Mouse (Mus musculus) intestine, embryonic 16.5 days (tissue): Measurements from ENCODE around the gene Ndn. TPM values are rescaled to one million over a fixed set of nuclear protein-coding genes. Genes with fewer than 3 reads are reported as not detected.
A peak's percentile ranks its signal among the peaks of the same experiment; 100 is the strongest.

ENCODE experiments used
- ATAC-seq: fragments of 200-750 bp; cut with Nextera tagmentation; 2 replicates; pipeline ENCODE4 v1.8.0; 2017; ENCODE audit warnings: moderate TSS enrichment, moderate library complexity
- H3K27ac ChIP-seq: fragments of 300-500 bp; sonication (generic); 2 replicates; pipeline ENCODE4 v1.5.1; 2014; ENCODE audit warnings: mild to moderate bottlenecking, low read length
- H3K27me3 ChIP-seq: fragments of 300-500 bp; sonication (generic); replicated peaks from 2 replicates; pipeline ENCODE4 v1.6.1; 2014; ENCODE audit warnings: low read length, control low read depth, mixed read lengths; ENCODE audit not compliant: control insufficient read depth, insufficient read depth
- H3K36me3 ChIP-seq: fragments of 300-500 bp; sonication (generic); 2 replicates; pipeline ENCODE4 v1.6.1; 2014; ENCODE audit warnings: low read length, control low read depth; ENCODE audit not compliant: control insufficient read depth, insufficient read depth
- H3K4me1 ChIP-seq: fragments of 300-500 bp; sonication (generic); 2 replicates; pipeline ENCODE4 v1.6.1; 2014; ENCODE audit warnings: low read length, control low read depth, mixed read lengths; ENCODE audit not compliant: control insufficient read depth, insufficient read depth
- H3K4me2 ChIP-seq: fragments of 300-500 bp; sonication (generic); 2 replicates; pipeline ENCODE4 v1.6.1; 2014; ENCODE audit warnings: low read depth, low read length, control low read depth
- H3K4me3 ChIP-seq: fragments of 300-500 bp; sonication (generic); 2 replicates; pipeline ENCODE4 v1.5.1; 2014; ENCODE audit warnings: mild to moderate bottlenecking, low read length
- H3K9ac ChIP-seq: fragments of 300-500 bp; sonication (generic); 2 replicates; pipeline ENCODE4 v1.6.1; 2014; ENCODE audit warnings: low read depth, low read length
- H3K9me3 ChIP-seq: fragments of 300-500 bp; sonication (generic); 2 replicates; pipeline ENCODE4 v1.6.1; 2016; ENCODE audit warnings: low read length, control low read depth; ENCODE audit not compliant: control insufficient read depth
- WGBS: fragments of 180-500 bp; shearing (Covaris S2); extraction: QIAGEN DNeasy Blood & Tissue Kit; methylation state at CpG from one replicate; pipeline ENCODE4 v1.1.7; 2014; 5-methylcytosine and 5-hydroxymethylcytosine counted together
- polyA plus RNA-seq: library from polyadenylated mRNA; unstranded; fragments of >200 nt; fragmentation: Nextera tagmentation; extraction: Ambion mirVana; gene quantifications from 2 replicates; pipeline ENCODE4 v1.2.1, GENCODE M21; 2015

Gene Ndn
- polyA plus RNA-seq, 1 experiment from 2014 or later = 52.0 TPM

DNA sequence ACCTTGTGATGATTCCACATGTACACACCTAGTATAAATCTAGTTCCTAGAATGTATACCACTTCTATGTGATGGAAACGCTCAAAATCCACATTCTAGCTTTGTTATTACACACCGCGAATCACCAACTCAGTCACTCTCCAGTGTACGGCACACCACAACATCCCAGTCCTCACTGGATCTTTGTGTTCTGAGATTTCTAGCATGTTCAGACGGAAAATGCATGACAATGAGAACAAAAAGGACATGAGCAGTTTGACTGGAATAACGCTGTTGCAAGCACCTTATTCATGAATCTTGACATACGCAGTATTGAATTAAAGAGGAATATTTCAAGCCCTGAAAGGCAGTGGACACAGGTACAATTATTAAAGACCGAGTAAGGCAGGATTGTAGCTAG, 20.4 kb downstream of the Ndn start:
- Histone ChIP-seq H3K9me3 (no peaks in the 10 kb centered on the region), H3K36me3 (no peaks in the 10 kb centered on the region), H3K4me2 (no peak overlapping the region), H3K4me1 (no peaks in the 10 kb centered on the region), H3K9ac (no peak overlapping the region), H3K27ac (no peak overlapping the region), H3K27me3 (no peaks in the 10 kb centered on the region), H3K4me3 (no peak overlapping the region)
- 73% methylated on average over 8 of the region's 8 CpGs for WGBS
- no peak for ATAC-seq

DNA sequence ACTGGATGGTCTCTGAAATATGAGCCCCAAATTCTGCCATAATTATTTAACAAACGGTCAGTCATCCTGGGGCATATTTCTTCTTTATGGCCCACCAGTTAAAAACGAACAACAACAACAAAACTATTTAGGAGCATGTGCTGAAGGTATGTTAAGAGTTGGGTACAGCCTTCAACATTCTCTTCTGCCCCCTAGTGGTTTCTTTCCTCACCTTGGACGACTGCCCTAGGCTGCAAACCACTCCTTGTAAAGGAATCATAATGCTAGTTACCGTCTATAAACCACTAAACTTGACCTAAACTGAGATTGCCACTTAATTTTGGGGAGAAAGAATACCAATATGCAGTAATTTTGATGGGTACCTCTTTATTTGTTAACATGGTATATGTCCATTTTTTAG, 29.3 kb downstream of the Ndn start:
- 30% methylated on average over 4 of the region's 4 CpGs for WGBS
- ATAC-seq = no peak
- no peak overlapping the region for H3K4me2 ChIP-seq
- H3K27me3 ChIP-seq = no peaks in the 10 kb centered on the region
- H3K36me3 ChIP-seq = no peaks in the 10 kb centered on the region
- no peak overlapping the region for H3K9ac ChIP-seq
- H3K4me3 ChIP-seq = no peak overlapping the region
- H3K4me1 ChIP-seq = no peaks in the 10 kb centered on the region
- peaks cover 11% of the 10 kb centered on the region; the same call in 1 of the 2 replicates for H3K9me3 ChIP-seq
- H3K27ac ChIP-seq = no peak overlapping the region

DNA sequence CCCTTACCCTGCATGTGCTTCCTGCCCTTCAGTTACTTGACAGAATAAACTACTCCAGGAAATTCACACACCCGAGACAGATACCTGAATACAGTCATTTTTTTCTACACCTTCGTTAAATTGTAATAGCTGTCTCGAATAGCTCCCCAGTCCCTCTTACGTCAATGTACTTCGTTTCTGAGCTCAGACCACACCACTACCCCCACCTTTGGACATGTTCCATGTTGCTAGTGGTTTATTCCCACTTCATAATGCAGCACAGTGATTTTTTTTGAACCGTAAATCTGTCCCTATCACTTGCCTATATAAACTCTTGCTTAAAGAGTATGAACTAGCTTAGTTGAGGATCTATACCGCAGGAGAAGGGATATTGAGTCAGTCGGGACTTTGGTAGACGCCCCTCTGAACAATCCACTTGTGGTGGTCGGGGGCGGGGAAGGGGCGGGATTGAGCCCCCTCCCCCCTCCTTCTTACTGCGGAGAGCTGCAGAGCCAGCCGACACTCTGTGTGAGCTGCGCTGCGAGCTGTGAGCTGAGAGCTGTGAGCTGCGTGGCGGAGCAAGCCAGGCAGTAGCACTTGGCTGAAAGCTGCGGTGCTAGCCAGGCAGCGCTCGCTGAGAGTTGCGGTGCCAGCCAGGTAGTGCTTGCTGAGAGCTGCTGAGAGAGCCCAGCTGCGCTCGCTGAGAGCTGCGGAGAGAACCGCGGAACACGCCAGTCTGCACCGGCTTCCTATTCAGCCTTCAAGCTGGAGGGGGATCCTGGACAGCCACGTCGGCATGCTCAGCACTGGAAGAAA, 30.3 kb downstream of the Ndn start, which contains the start of gene Magel2:
TSS of gene Magel2 (plus strand) at position 501 of the 795 bp plus-strand sequence.
- peak within 1 kb of the TSS; percentile 60 for H3K9ac ChIP-seq
- peak; percentile 82 for ATAC-seq

DNA sequence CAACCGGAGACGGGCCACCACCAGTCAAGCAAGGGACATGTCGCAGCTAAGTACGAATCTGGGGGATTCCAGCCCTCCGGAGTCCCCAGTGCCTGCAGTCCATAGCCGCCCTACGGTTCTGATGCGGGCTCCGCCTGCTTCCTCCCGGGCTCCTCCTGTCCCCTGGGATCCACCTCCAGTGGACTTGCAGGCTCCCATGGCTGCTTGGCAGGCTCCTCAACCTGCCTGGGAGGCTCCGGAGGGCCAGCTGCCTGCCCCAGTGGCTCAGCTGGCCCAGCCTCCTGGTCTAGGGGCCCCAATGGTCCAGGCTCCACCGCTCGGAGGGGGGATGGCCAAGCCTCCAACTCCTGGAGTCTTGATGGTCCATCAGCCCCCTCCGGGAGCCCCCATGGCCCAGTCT, 30.9 kb downstream of the Ndn start:
- 34% methylated on average over 14 of the region's 14 CpGs for WGBS
- H3K4me2 ChIP-seq = peak overlapping the region; percentile 55
- H3K4me1 ChIP-seq = no peaks in the 10 kb centered on the region
- H3K4me3 ChIP-seq = peak overlapping the region; percentile 42
- H3K9ac ChIP-seq = peak overlapping the region; percentile 60
- no peak overlapping the region for H3K27ac ChIP-seq
- peak; percentile 48; the same call in 1 of the 2 replicates for ATAC-seq
- H3K9me3 ChIP-seq = peaks cover 11% of the 10 kb centered on the region; the same call in 1 of the 2 replicates
- H3K36me3 ChIP-seq = no peaks in the 10 kb centered on the region
- H3K27me3 ChIP-seq = no peaks in the 10 kb centered on the region

More for the DNA sequence above, 30.3 kb downstream of the Ndn start, which contains the start of gene Magel2:
- Histone ChIP-seq H3K27me3 (no peaks in the 10 kb centered on the region), H3K27ac (no peak within 1 kb of the TSS), H3K9me3 (peaks cover 11% of the 10 kb centered on the region; the same call in 1 of the 2 replicates), H3K36me3 (no peaks in the 10 kb centered on the region), H3K4me2 (peak within 1 kb of the TSS; percentile 55), H3K4me3 (peak within 1 kb of the TSS; percentile 42), H3K4me1 (no peaks in the 10 kb centered on the region)
- WGBS = 23% methylated on average over 31 of the region's 31 CpGs

GRCm38 (mm10) chr7:62378529-62378928, 32.2 kb downstream of the Ndn start:
- Histone ChIP-seq H3K9me3 (peaks cover 11% of the 10 kb centered on the region; the same call in 1 of the 2 replicates), H3K4me2 (no peak overlapping the region), H3K36me3 (no peaks in the 10 kb centered on the region), H3K9ac (no peak overlapping the region), H3K27me3 (no peaks in the 10 kb centered on the region), H3K27ac (no peak overlapping the region), H3K4me3 (no peak overlapping the region), H3K4me1 (no peaks in the 10 kb centered on the region)
- ATAC-seq = no peak
- WGBS = 86% methylated on average over 9 of the region's 9 CpGs

GRCm38 (mm10) chr7:62382391-62382790, 36.0 kb downstream of the Ndn start:
- WGBS = 6% methylated on average over 2 of the region's 2 CpGs
- Histone ChIP-seq H3K9ac (no peak overlapping the region), H3K4me3 (no peak overlapping the region), H3K4me1 (no peaks in the 10 kb centered on the region), H3K9me3 (peaks cover 11% of the 10 kb centered on the region; the same call in 1 of the 2 replicates), H3K4me2 (no peak overlapping the region), H3K27me3 (no peaks in the 10 kb centered on the region), H3K27ac (no peak overlapping the region), H3K36me3 (no peaks in the 10 kb centered on the region)
- no peak for ATAC-seq

DNA sequence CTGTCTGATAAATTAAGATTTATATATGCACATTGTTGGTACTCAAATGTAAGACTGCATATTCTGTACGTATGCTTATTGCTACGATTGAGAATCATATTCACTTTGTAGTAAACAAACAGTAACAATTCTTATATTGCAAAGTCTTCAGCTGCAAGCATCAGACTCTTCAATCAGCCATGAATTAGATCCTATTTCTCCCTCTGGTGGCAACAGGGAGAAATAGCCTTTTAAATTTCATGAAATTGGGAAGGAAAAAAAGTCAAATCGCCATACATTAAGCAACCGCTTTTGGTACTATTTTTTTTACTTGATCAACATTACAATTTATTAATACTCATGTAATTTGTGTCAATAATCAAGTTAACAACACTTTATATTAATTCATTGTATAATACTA, 41.9 kb downstream of the Ndn start:
- H3K4me1 ChIP-seq = no peaks in the 10 kb centered on the region

DNA sequence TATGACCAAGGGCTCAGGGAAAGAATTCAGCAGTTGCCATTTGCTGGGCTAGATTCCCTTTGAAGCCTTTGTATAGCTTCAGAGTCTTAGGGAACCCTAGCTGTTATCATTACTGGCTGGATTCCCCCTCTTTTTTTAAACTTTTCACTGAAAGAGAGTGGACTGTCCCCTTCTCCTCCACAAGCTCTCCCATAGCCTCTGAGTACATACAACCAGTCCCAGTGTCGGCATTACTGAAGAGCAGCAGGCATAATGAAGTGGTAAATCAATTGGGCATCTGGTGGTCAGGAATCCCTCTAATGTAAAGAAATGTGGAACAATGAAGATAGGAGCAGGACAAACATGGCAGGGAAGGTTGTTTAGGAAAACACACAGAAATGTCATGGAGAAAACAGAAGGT, 45.8 kb downstream of the Ndn start:
- no peak overlapping the region for H3K27ac ChIP-seq
- no peak for ATAC-seq
- H3K36me3 ChIP-seq = no peaks in the 10 kb centered on the region
- 40% methylated on average over 1 of the region's 1 CpGs for WGBS
- H3K27me3 ChIP-seq = no peaks in the 10 kb centered on the region
- H3K9ac ChIP-seq = no peak overlapping the region
- no peaks in the 10 kb centered on the region for H3K4me1 ChIP-seq
- H3K4me2 ChIP-seq = no peak overlapping the region
- H3K4me3 ChIP-seq = no peak overlapping the region
- no peaks in the 10 kb centered on the region for H3K9me3 ChIP-seq

More for the DNA sequence above, 41.9 kb downstream of the Ndn start:
- Histone ChIP-seq H3K9ac (no peak overlapping the region), H3K27me3 (no peaks in the 10 kb centered on the region), H3K36me3 (no peaks in the 10 kb centered on the region), H3K9me3 (no peaks in the 10 kb centered on the region), H3K4me2 (no peak overlapping the region), H3K27ac (no peak overlapping the region), H3K4me3 (no peak overlapping the region)
- no peak for ATAC-seq
- 37% methylated on average over 4 of the region's 4 CpGs for WGBS
